Mouse (Mus musculus) heart, adult 18-20 months (tissue): ENCODE measurements at regions not wholly inside any gene's neighbourhood (a gene's known extent, or its start where the extent isn't known, plus 50 kb on each side); places are given as distances from the start of the nearest gene placed in this dataset.

Experiments used
- DNase-seq, 2 experiments: peaks; one replicate each; pipeline ENCODE4 v3.0.0; 2021 to 2022; ENCODE audit warnings: mixed read lengths in 1 of 2

- no peak for DNase-seq
These were observed 253.8 kb upstream of the Tfap2d start for GRCm38 (mm10) chr1:18849038-18849437.

GRCm38 (mm10) chr1:18857457-18857856 lies 245.4 kb upstream of the Tfap2d start:
- DNase-seq = no peak

GRCm38 (mm10) chr1:18903266-18903665 lies 199.6 kb upstream of the Tfap2d start:
- no peak for DNase-seq

- DNase-seq = no peak
These were observed 199.1 kb upstream of the Tfap2d start for GRCm38 (mm10) chr1:18903696-18904095.

GRCm38 (mm10) chr1:18911578-18911977 lies 191.2 kb upstream of the Tfap2d start:
- DNase-seq = no peak

- no peak for DNase-seq
These were observed 146.5 kb upstream of the Tfap2d start for GRCm38 (mm10) chr1:18956276-18956675.

GRCm38 (mm10) chr1:18956975-18957374 lies 145.8 kb upstream of the Tfap2d start:
- no peak for DNase-seq

- peak in 1 of 2 experiments; percentile 8 for DNase-seq
These were observed 141.4 kb upstream of the Tfap2d start for GRCm38 (mm10) chr1:18961464-18961863.

GRCm38 (mm10) chr1:18961889-18962288 lies 140.9 kb upstream of the Tfap2d start:
- DNase-seq = no peak

GRCm38 (mm10) chr1:18968935-18969334 lies 133.9 kb upstream of the Tfap2d start:
- no peak for DNase-seq

- DNase-seq = no peak
These were observed 132.6 kb upstream of the Tfap2d start for GRCm38 (mm10) chr1:18970173-18970572.

GRCm38 (mm10) chr1:18973826-18974620 lies 128.8 kb upstream of the Tfap2d start:
- DNase-seq = no peak

GRCm38 (mm10) chr1:18974860-18975439 lies 127.9 kb upstream of the Tfap2d start:
- no peak for DNase-seq

GRCm38 (mm10) chr1:18975500-18975899 lies 127.3 kb upstream of the Tfap2d start:
- no peak for DNase-seq

GRCm38 (mm10) chr1:18976705-18977309 lies 126.0 kb upstream of the Tfap2d start:
- no peak for DNase-seq

GRCm38 (mm10) chr1:18979141-18979540 lies 123.7 kb upstream of the Tfap2d start:
- no peak for DNase-seq

GRCm38 (mm10) chr1:19016778-19017177 lies 86.0 kb upstream of the Tfap2d start:
- no peak for DNase-seq
